In the genomic region with DNA sequence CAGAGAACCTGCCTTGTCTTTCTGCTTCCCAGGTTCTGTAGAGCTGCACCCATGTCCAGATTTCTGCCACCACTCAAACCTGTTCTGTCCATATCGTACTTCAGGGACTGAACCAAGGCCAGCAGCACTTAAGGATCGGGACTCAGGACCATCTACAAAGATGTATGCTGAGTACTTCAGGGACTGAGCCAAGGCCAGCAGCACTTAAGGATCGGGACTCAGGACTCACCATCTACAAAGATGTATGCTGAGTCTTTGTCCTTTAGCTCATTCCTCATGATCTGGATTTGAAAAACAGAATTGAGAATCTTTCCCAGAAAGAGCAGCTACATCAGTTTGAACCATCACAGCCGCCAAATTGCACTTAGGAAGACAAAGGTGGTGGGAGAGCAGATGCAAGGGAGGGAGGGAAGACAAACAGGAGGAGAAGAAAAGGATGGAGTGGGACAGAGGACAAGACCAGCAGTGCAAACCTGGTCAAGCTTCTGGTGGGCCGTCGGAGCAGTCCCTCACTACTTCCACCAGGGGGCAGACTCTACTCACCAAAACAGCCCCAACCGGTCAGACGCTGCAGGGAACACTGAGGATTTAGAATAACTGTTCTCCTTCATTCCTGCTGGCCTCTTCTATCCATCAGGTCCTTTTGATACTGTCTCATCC, we compare ENCODE assay signal across 9 mouse cellular contexts. TPM values are rescaled to one million over a fixed set of nuclear protein-coding genes. Genes with fewer than 3 reads are reported as not detected.
DNase-seq lines count a peak whose midpoint lies in the region; ATAC-seq lines count a peak whose summit lies in the region.
"Had no signal": no experiment of that assay in that cellular context is flagged by ENCODE, and none has a peak within 500 bp of the region (broad histone marks: within the 10 kb centered on the region; RNA-seq: fewer than 3 reads in every experiment).

No protein-coding gene starts in this region.

- no peaks in the 10 kb centered on the region for H3K36me3 ChIP-seq in intestine, embryonic 14.5 days (ENCODE audit: control insufficient read depth, insufficient read depth, low read length)
- H3K36me3 ChIP-seq in midbrain, embryonic 11.5 days (ENCODE audit: control insufficient read depth, insufficient read depth, low read length), result no peaks in the 10 kb centered on the region

- peak; percentile 79 for ATAC-seq in intestine, embryonic 14.5 days (replicated peaks; ENCODE audit: low FRiP score, low TSS enrichment, low read depth)
- peak; percentile 59; the same call in 1 of the 2 replicates for ATAC-seq in midbrain, embryonic 11.5 days (ENCODE audit: low FRiP score)
- no peak for ATAC-seq in activated CD4-positive, CD25-positive, alpha-beta regulatory T cell, adult 4 months

- no peaks in the 10 kb centered on the region for H3K27me3 ChIP-seq in intestine, embryonic 14.5 days (replicated peaks; ENCODE audit: control insufficient read depth, insufficient read depth, low read length)
- H3K27me3 ChIP-seq in midbrain, embryonic 11.5 days (ENCODE audit: control insufficient read depth, insufficient read depth, low read length), result no peaks in the 10 kb centered on the region

- H3K27ac ChIP-seq in intestine, embryonic 14.5 days (ENCODE audit: low read depth), result no peak overlapping the region
- no peak overlapping the region for H3K27ac ChIP-seq in midbrain, embryonic 11.5 days (ENCODE audit: low read depth, low read length)

- H3K9ac ChIP-seq in intestine, embryonic 14.5 days (ENCODE audit: low read length), result no peak overlapping the region
- H3K9ac ChIP-seq in midbrain, embryonic 11.5 days (ENCODE audit: low read length), result no peak overlapping the region

- WGBS in intestine, embryonic 14.5 days, result 29% methylated on average over 8 of the region's 8 CpGs
- 31% methylated on average over 8 of the region's 8 CpGs for WGBS in midbrain, embryonic 11.5 days

- no peaks in the 10 kb centered on the region for H3K9me3 ChIP-seq in intestine, embryonic 14.5 days (ENCODE audit: control insufficient read depth, low read length)
- H3K9me3 ChIP-seq in midbrain, embryonic 11.5 days (ENCODE audit: control insufficient read depth, low read length), result no peaks in the 10 kb centered on the region
- H3K9me3 ChIP-seq: megakaryocyte, embryonic 14.5 days had no signal

- H3K4me3 ChIP-seq in intestine, embryonic 14.5 days (ENCODE audit: low read depth, low read length), result no peak overlapping the region
- no peak overlapping the region for H3K4me3 ChIP-seq in midbrain, embryonic 11.5 days (ENCODE audit: low read depth, low read length)
- H3K4me3 ChIP-seq: megakaryocyte, embryonic 14.5 days had no signal

- no peaks in the 10 kb centered on the region; the same call in none of the 2 replicates for H3K4me1 ChIP-seq in intestine, embryonic 14.5 days (replicated peaks; ENCODE audit: control insufficient read depth, insufficient read depth, low read length)
- no peaks in the 10 kb centered on the region for H3K4me1 ChIP-seq in midbrain, embryonic 11.5 days (ENCODE audit: control insufficient read depth, insufficient read depth, low read length)
- H3K4me1 ChIP-seq: megakaryocyte, embryonic 14.5 days had no signal

- H3K4me2 ChIP-seq in intestine, embryonic 14.5 days (ENCODE audit: low read length), result no peak overlapping the region
- H3K4me2 ChIP-seq in midbrain, embryonic 11.5 days, result no peak overlapping the region

- DNase-seq in WW6 (ENCODE audit: low read depth, low spot score), result peak; percentile 18
- peak; percentile 92 to 93 for DNase-seq in cerebellum, postnatal 10 days
- DNase-seq in frontal cortex, postnatal 14 days (ENCODE audit: low spot score in 2 of 2), result peak; percentile 50 to 79
- DNase-seq in intestine, embryonic 14.5 days (ENCODE audit: low spot score), result peak; percentile 89
- peak; percentile 26 to 44 for DNase-seq in left cerebral cortex, adult 8-10 months (ENCODE audit: low spot score in 2 of 2)
- DNase-seq in midbrain, embryonic 11.5 days (ENCODE audit: low spot score, missing footprints), result peak; percentile 94
- peak; percentile 62 for DNase-seq in skeletal muscle tissue, adult 2 months (ENCODE audit: low read depth, low spot score)

RNA-seq across cellular contexts. Expression of a gene that starts 24.7 kb away (rescaled TPM):
- not detected in 2 replicates for polyA plus RNA-seq in intestine, embryonic 14.5 days (2014; fragmentation: Nextera tagmentation; extraction: Ambion mirVana)
- not detected for total RNA-seq in left cerebral cortex, adult 8-10 months (2022)
- not detected in 2 replicates for polyA plus RNA-seq in midbrain, embryonic 11.5 days (2014; fragmentation: Nextera tagmentation; extraction: Ambion mirVana)
- polyA plus RNA-seq in activated CD4-positive, CD25-positive, alpha-beta regulatory T cell, adult 4 months (2017; shearing (Covaris generic)), result not detected

Comparison
In these comparisons a context has a peak if more than half of its experiments do, and no peak if none do; other contexts are left out.
1. DNase-seq: peak in every context shown above with its lines; median percentile 94 in midbrain, embryonic 11.5 days; 92 in cerebellum, postnatal 10 days; 89 in intestine, embryonic 14.5 days; 64 in frontal cortex, postnatal 14 days; 62 in skeletal muscle tissue, adult 2 months; 35 in left cerebral cortex, adult 8-10 months; 18 in WW6.